Mouse (Mus musculus) hematopoietic stem cell, adult 5-6 weeks (primary cell): ENCODE results near the gene Tgm2. TPM values are rescaled to one million over a fixed set of nuclear protein-coding genes. Genes with fewer than 3 reads are reported as not detected.

Experiments
- ATAC-seq, 2 experiments: fragments of 125-278 bp in 1 of 2; replicated peaks in 1 of 2; 2 replicates each; pipeline ENCODE4 v1.8.0; 2016 to 2017; ENCODE audit warnings: inconsistent platforms in 2 of 2, mild to moderate bottlenecking in 2 of 2, moderate number of reproducible peaks in 2 of 2, low read depth in 1 of 2, moderate TSS enrichment in 1 of 2; ENCODE audit not compliant: low FRiP score in 2 of 2, poor library complexity in 2 of 2, severe bottlenecking in 2 of 2, insufficient read depth in 1 of 2, low TSS enrichment in 1 of 2
- total RNA-seq: library from RNA; stranded (forward); fragments of 172-1452, 232-1000 nt; gene quantifications from 2 replicates; pipeline ENCODE4 v1.2.3, GENCODE M21; 2017

The Tgm2 gene
- total RNA-seq, 1 experiment from 2014 or later, result 19.4 TPM

DNA sequence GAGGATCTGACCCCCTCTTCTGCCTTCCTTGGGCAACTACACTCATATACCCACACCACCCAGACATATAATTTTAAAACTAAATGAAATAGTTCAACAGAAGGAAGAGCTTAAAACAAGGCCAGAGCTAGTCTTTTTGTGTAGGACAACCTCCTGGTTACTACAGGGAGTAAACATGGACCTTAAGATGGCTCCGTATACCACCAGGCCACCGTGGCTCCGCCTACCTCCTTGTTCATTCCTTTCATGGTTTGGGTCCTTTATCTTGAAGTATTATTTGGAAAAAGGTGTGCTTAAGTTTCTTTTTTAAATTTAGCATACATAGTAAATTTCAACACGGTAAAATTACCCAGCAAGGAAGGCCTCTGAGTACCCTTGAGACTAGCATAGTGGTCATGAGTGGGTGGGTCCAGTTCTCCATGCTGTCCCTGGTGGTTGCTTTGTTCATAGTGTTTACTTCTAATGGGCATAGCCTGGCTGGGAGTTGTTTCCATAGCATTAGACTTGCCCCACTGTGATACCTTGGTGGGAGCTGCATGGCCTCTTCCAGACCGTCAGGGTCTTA is 78.9 kb downstream of the Tgm2 start:
- ATAC-seq, result no peak

- no peak for ATAC-seq
Observed at GRCm38 (mm10) chr2:158066456-158066855, 79.8 kb downstream of the Tgm2 start.

Other genes with a start within 250 kb of the Tgm2 start
- not detected in 2 replicates for gene Vstm2l, start 231.8 kb downstream of the Tgm2 start, total RNA-seq
- gene Tti1, start 118.0 kb downstream of the Tgm2 start, total RNA-seq, result 31.7 and 39.7 TPM in 2 replicates
- gene Rprd1b, start 117.9 kb downstream of the Tgm2 start, total RNA-seq, result 24.1 and 40.9 TPM in 2 replicates
- gene D630003M21Rik, start 82.8 kb upstream of the Tgm2 start, total RNA-seq, result not detected in 2 replicates
- not detected in 2 replicates for gene Bpi, start 111.7 kb upstream of the Tgm2 start, total RNA-seq
- 43.5 and 51.0 TPM in 2 replicates for gene Lbp, start 160.1 kb upstream of the Tgm2 start, total RNA-seq
- not detected in 2 replicates for gene Snhg11, start 229.2 kb upstream of the Tgm2 start, total RNA-seq